Mouse (Mus musculus): ENCODE results near the gene Atp23.
"Not testable (repeated sequence)": the region's sequence is repeated elsewhere in the genome, so short reads cannot be mapped to it uniquely, and the experiment has no call there.

The Atp23 gene

GRCm38 (mm10) chr10:126906811-126907210 lies 5.7 kb upstream of the Atp23 start:
- no peak for DNase-seq (ENCODE audit: low read depth)

GRCm38 (mm10) chr10:126905650-126906075 lies 4.5 kb upstream of the Atp23 start:
- peak; percentile 68 for DNase-seq (ENCODE audit: low read depth)

- DNase-seq (ENCODE audit: low read depth) = no peak
Measured at GRCm38 (mm10) chr10:126905086-126905485, 3.9 kb upstream of the Atp23 start.

GRCm38 (mm10) chr10:126904221-126904620 lies 3.1 kb upstream of the Atp23 start:
- peak; percentile 31 for DNase-seq (ENCODE audit: low read depth)

- no peak for DNase-seq (ENCODE audit: low read depth)
Measured at GRCm38 (mm10) chr10:126901488-126901843, 311 bp upstream of the Atp23 start.

GRCm38 (mm10) chr10:126895891-126896290 lies 5.3 kb downstream of the Atp23 start:
- DNase-seq (ENCODE audit: low read depth) = no peak

GRCm38 (mm10) chr10:126894061-126894460 lies 7.1 kb downstream of the Atp23 start:
- no peak for DNase-seq (ENCODE audit: low read depth)

GRCm38 (mm10) chr10:126893145-126893544 lies 8.0 kb downstream of the Atp23 start:
- no peak for DNase-seq (ENCODE audit: low read depth)

- DNase-seq (ENCODE audit: low read depth) = no peak
Measured at GRCm38 (mm10) chr10:126873755-126874154, 27.4 kb downstream of the Atp23 start.

GRCm38 (mm10) chr10:126872256-126872655 lies 28.9 kb downstream of the Atp23 start:
- DNase-seq (ENCODE audit: low read depth) = no peak

- peak; percentile 65 for DNase-seq (ENCODE audit: low read depth)
Measured at GRCm38 (mm10) chr10:126869372-126870318, 31.5 kb downstream of the Atp23 start.

GRCm38 (mm10) chr10:126865284-126865683 lies 35.9 kb downstream of the Atp23 start:
- DNase-seq (ENCODE audit: low read depth) = no peak

- DNase-seq (ENCODE audit: low read depth) = no peak
Measured at GRCm38 (mm10) chr10:126862193-126862592, 39.0 kb downstream of the Atp23 start.

GRCm38 (mm10) chr10:126853286-126853685 lies 47.9 kb downstream of the Atp23 start:
- no peak for DNase-seq (ENCODE audit: low read depth)

- no peak for DNase-seq (ENCODE audit: low read depth)
Measured at GRCm38 (mm10) chr10:126845309-126845911, 55.7 kb downstream of the Atp23 start.

- no peak for DNase-seq (ENCODE audit: low read depth)
Measured at GRCm38 (mm10) chr10:126844689-126845088, 56.5 kb downstream of the Atp23 start.

GRCm38 (mm10) chr10:126840266-126840665 lies 60.9 kb downstream of the Atp23 start:
- DNase-seq (ENCODE audit: low read depth) = no peak

- peak; percentile 9 for DNase-seq (ENCODE audit: low read depth)
Measured at GRCm38 (mm10) chr10:126833006-126833405, 68.1 kb downstream of the Atp23 start.

GRCm38 (mm10) chr10:126831329-126831728 lies 69.8 kb downstream of the Atp23 start:
- DNase-seq (ENCODE audit: low read depth) = no peak

GRCm38 (mm10) chr10:126828618-126829017 lies 72.5 kb downstream of the Atp23 start:
- DNase-seq (ENCODE audit: low read depth) = no peak

GRCm38 (mm10) chr10:126827941-126828593 lies 73.1 kb downstream of the Atp23 start:
- DNase-seq (ENCODE audit: low read depth) = no peak

GRCm38 (mm10) chr10:126826982-126827381 lies 74.2 kb downstream of the Atp23 start:
- no peak for DNase-seq (ENCODE audit: low read depth)

GRCm38 (mm10) chr10:126826216-126826615 lies 74.9 kb downstream of the Atp23 start:
- DNase-seq (ENCODE audit: low read depth) = not testable (repeated sequence)

Data from naive thymus-derived CD4-positive, alpha-beta T cell, adult 2 months (primary cell).